Mouse (Mus musculus): Measurements from ENCODE around the gene Taar4. TPM values are rescaled to one million over a fixed set of nuclear protein-coding genes. Genes with fewer than 3 reads are reported as not detected.

Taar4 gene
- total RNA-seq, 2 experiments from 2014 or later, result not detected

DNA sequence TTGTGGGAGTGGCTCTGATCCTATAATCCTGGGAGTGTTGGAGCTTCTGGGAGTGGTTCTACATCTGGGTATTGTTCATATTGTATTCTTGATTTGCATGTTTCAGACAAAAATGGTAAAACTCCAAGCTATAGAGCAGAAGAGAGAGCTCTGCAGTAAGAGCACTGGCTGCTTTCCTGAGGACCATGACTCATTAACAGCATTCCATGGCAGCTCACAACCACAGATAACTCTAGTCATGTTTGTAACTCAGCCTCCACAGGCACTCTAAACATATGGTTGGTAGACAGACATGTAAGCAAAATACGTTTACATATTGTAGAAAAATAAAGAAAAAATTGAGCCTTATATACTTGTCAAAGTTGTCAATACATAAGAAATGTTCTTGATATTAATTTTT, 46.1 kb downstream of the Taar4 start:
- no peak for ATAC-seq (replicated peaks; ENCODE audit: poor library complexity)

DNA sequence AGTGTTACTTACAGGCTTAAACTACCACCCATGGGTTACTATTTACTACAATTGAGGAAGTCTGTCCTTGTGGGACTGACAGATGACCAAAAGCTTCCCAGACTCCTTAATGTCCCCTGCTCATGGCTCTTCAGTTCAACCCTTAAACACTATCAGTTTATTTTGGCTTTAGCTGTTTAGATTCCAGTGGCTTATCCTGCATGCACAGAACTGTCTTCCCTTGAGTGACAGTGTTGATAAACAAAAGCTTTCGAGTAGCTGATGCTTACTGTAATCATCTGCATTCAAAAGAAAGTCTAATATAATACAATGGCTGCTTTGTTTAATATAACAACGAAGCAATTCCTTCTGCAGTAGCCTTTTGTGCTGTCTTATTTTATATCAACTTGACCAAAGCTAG, 46.7 kb downstream of the Taar4 start:
- ATAC-seq (replicated peaks; ENCODE audit: poor library complexity), result peak; percentile 90

DNA sequence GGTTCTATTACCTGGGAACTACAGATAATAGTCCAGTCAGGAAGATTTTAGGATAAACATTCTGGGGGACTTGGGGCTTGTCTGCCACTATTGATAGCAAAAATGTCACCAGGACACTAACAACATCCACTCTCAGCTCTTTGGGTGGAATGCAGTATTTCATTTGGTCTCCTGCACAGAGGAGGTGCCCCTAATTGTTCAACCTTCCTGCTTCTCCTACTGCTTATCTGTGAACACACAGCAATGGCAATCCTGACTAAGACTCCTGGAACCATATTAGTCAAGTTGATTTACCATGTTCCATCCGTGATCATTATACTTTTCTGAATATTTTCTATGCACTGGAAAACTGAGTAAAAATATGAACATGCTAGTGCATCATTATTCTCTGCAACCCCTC, 47.8 kb downstream of the Taar4 start:
- ATAC-seq (replicated peaks; ENCODE audit: poor library complexity), result no peak; the same call in 1 of the 2 replicates

Other genes starting within 250 kb of the Taar4 start
- gene Rps12, start 173.2 kb upstream of the Taar4 start, total RNA-seq (2015), result 6,612 and 6,735 TPM in 2 replicates
- gene Rps12, start 173.2 kb upstream of the Taar4 start, total RNA-seq (2017), result 1,835 and 2,039 TPM in 2 replicates
- gene Slc18b1, start 163.5 kb upstream of the Taar4 start, total RNA-seq (2015), result 0.51 and 3.6 TPM in 2 replicates
- gene Slc18b1, start 163.5 kb upstream of the Taar4 start, total RNA-seq (2017), result 0.04 and 0.30 TPM in 2 replicates
- gene Vnn3, start 109.0 kb upstream of the Taar4 start, total RNA-seq (2015), result not detected in 2 replicates
- gene Vnn3, start 109.0 kb upstream of the Taar4 start, total RNA-seq (2017), result 0.21 TPM in 1 of 2 replicates, not detected in the other
- 0.17 TPM in 1 of 2 replicates, not detected in the other for gene Vnn1, start 65.8 kb upstream of the Taar4 start, total RNA-seq (2015)
- gene Vnn1, start 65.8 kb upstream of the Taar4 start, total RNA-seq (2017), result 0.04 TPM in 1 of 2 replicates, not detected in the other
- not detected in 2 replicates for gene Taar1, start 40.1 kb upstream of the Taar4 start, total RNA-seq (2015)
- gene Taar1, start 40.1 kb upstream of the Taar4 start, total RNA-seq (2017), result not detected in 2 replicates
- not detected in 2 replicates for gene Taar2, start 21.9 kb upstream of the Taar4 start, total RNA-seq (2015)
- not detected in 2 replicates for gene Taar2, start 21.9 kb upstream of the Taar4 start, total RNA-seq (2017)
- not detected in 2 replicates for gene Taar3, start 10.9 kb upstream of the Taar4 start, total RNA-seq (2015)
- gene Taar3, start 10.9 kb upstream of the Taar4 start, total RNA-seq (2017), result not detected in 2 replicates
- gene Taar5, start 10.2 kb downstream of the Taar4 start, total RNA-seq (2015), result not detected in 2 replicates
- gene Taar5, start 10.2 kb downstream of the Taar4 start, total RNA-seq (2017), result not detected in 2 replicates
- gene Taar6, start 25.2 kb downstream of the Taar4 start, total RNA-seq (2015), result not detected in 2 replicates
- gene Taar6, start 25.2 kb downstream of the Taar4 start, total RNA-seq (2017), result not detected in 2 replicates
- gene Taar7a, start 33.0 kb downstream of the Taar4 start, total RNA-seq (2015), result not detected in 2 replicates
- not detected in 2 replicates for gene Taar7a, start 33.0 kb downstream of the Taar4 start, total RNA-seq (2017)
- not detected in 2 replicates for gene Taar7b, start 39.4 kb downstream of the Taar4 start, total RNA-seq (2015)
- gene Taar7b, start 39.4 kb downstream of the Taar4 start, total RNA-seq (2017), result not detected in 2 replicates
- not detected in 2 replicates for gene Taar7d, start 66.7 kb downstream of the Taar4 start, total RNA-seq (2015)
- gene Taar7d, start 66.7 kb downstream of the Taar4 start, total RNA-seq (2017), result not detected in 2 replicates
- not detected in 2 replicates for gene Taar7e, start 77.1 kb downstream of the Taar4 start, total RNA-seq (2015)
- gene Taar7e, start 77.1 kb downstream of the Taar4 start, total RNA-seq (2017), result not detected in 2 replicates
- not detected in 2 replicates for gene Taar7f, start 89.0 kb downstream of the Taar4 start, total RNA-seq (2015)
- not detected in 2 replicates for gene Taar7f, start 89.0 kb downstream of the Taar4 start, total RNA-seq (2017)
- not detected in 2 replicates for gene Taar8a, start 116.0 kb downstream of the Taar4 start, total RNA-seq (2015)
- gene Taar8a, start 116.0 kb downstream of the Taar4 start, total RNA-seq (2017), result not detected in 2 replicates
- gene Taar8b, start 131.8 kb downstream of the Taar4 start, total RNA-seq (2015), result not detected in 2 replicates
- not detected in 2 replicates for gene Taar8b, start 131.8 kb downstream of the Taar4 start, total RNA-seq (2017)
- gene Taar8c, start 141.4 kb downstream of the Taar4 start, total RNA-seq (2015), result not detected in 2 replicates
- not detected in 2 replicates for gene Taar8c, start 141.4 kb downstream of the Taar4 start, total RNA-seq (2017)
- not detected in 2 replicates for gene Taar9, start 149.0 kb downstream of the Taar4 start, total RNA-seq (2015)
- gene Taar9, start 149.0 kb downstream of the Taar4 start, total RNA-seq (2017), result not detected in 2 replicates
- 53.4 and 64.1 TPM in 2 replicates for gene Stx7, start 188.8 kb downstream of the Taar4 start, total RNA-seq (2015)
- 47.2 and 55.5 TPM in 2 replicates for gene Stx7, start 188.8 kb downstream of the Taar4 start, total RNA-seq (2017)